Mouse (Mus musculus) neural tube, embryonic 14.5 days (tissue): ENCODE measurements around the gene Hydin. TPM values are rescaled to one million over a fixed set of nuclear protein-coding genes. Genes with fewer than 3 reads are reported as not detected.
A peak's percentile ranks its signal among the peaks of the same experiment; 100 is the strongest.

ENCODE experiments used
- ATAC-seq: fragments of 200-750 bp; cut with Nextera tagmentation; 2 replicates; pipeline ENCODE4 v1.8.0; 2017; ENCODE audit warnings: low read depth, mild to moderate bottlenecking, moderate TSS enrichment, moderate library complexity
- H3K27ac ChIP-seq: fragments of 300-500 bp; sonication (generic); 2 replicates; pipeline ENCODE4 v1.5.1; 2014; ENCODE audit warnings: low read depth, mild to moderate bottlenecking, control low read depth, low read length, moderate library complexity, mixed read lengths
- H3K27me3 ChIP-seq: fragments of 300-500 bp; sonication (generic); 2 replicates; pipeline ENCODE4 v1.6.1; 2014; ENCODE audit warnings: low read length; ENCODE audit not compliant: control insufficient read depth, insufficient read depth
- H3K36me3 ChIP-seq: fragments of 300-500 bp; sonication (generic); 2 replicates; pipeline ENCODE4 v1.6.1; 2014; ENCODE audit warnings: low read length, mixed read lengths; ENCODE audit not compliant: control insufficient read depth, insufficient read depth
- H3K4me1 ChIP-seq: fragments of 300-500 bp; sonication (generic); 2 replicates; pipeline ENCODE4 v1.6.1; 2014; ENCODE audit warnings: low read length; ENCODE audit not compliant: control insufficient read depth, insufficient read depth
- H3K4me2 ChIP-seq: fragments of 300-500 bp; sonication (generic); 2 replicates; pipeline ENCODE4 v1.6.1; 2014; ENCODE audit warnings: mild to moderate bottlenecking, low read depth, low read length, control low read depth
- H3K4me3 ChIP-seq: fragments of 300-500 bp; sonication (generic); 2 replicates; pipeline ENCODE4 v1.5.1; 2014; ENCODE audit warnings: low read depth, low read length, control low read depth, mixed read lengths
- H3K9ac ChIP-seq: fragments of 300-500 bp; sonication (generic); replicated peaks from 2 replicates; pipeline ENCODE4 v1.6.1; 2014; ENCODE audit warnings: low read depth, mild to moderate bottlenecking, control low read depth, low read length, mixed read lengths
- H3K9me3 ChIP-seq: fragments of 300-500 bp; sonication (generic); 2 replicates; pipeline ENCODE4 v1.6.1; 2016; ENCODE audit warnings: low read length; ENCODE audit not compliant: control insufficient read depth
- whole genome bisulfite sequencing: fragments of 180-500 bp; shearing (Covaris S2); extraction: QIAGEN DNeasy Blood & Tissue Kit; methylation state at CpG from one replicate; pipeline ENCODE4 v1.1.7; 2014; 5-methylcytosine and 5-hydroxymethylcytosine counted together
- polyA plus RNA-seq: library from polyadenylated mRNA; unstranded; fragments of >200 nt; fragmentation: Nextera tagmentation; extraction: Ambion mirVana; gene quantifications from 2 replicates; pipeline ENCODE4 v1.2.1, GENCODE M21; 2014

The Hydin gene
- 0.22 and 0.37 TPM in 2 replicates for polyA plus RNA-seq

DNA sequence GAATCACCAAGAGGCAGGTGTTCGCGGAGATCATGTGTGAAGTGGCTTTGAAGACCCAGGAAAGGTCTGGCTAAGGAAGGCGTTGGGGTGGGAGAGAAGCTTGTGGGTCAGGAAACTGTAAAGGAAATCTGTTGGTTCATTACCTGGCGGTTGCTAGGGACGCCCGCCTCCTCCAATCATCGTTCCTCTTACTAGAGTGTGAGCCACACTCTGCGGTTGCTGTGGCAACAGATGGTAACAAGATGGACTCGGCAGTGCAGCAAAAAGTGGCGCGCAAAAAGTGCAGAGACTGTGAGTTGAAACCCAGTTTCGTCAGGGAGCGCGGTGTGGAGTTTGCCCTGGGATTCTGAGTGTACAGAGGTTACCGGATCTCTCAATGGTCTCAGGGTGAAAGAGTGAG lies at the start of gene Hydin:
TSS of gene Hydin (plus strand) at position 237 of the 400 bp plus-strand sequence.
- Histone ChIP-seq H3K27ac (no peak within 1 kb of the TSS), H3K36me3 (no peaks in the 10 kb centered on the region), H3K4me3 (peak within 1 kb of the TSS; percentile 13), H3K4me2 (peak within 1 kb of the TSS; percentile 44), H3K9ac (no peak within 1 kb of the TSS), H3K4me1 (no peaks in the 10 kb centered on the region), H3K9me3 (no peaks in the 10 kb centered on the region), H3K27me3 (no peaks in the 10 kb centered on the region)
- peak; percentile 90 for ATAC-seq
- 1% methylated on average over 15 of the region's 15 CpGs for WGBS

DNA sequence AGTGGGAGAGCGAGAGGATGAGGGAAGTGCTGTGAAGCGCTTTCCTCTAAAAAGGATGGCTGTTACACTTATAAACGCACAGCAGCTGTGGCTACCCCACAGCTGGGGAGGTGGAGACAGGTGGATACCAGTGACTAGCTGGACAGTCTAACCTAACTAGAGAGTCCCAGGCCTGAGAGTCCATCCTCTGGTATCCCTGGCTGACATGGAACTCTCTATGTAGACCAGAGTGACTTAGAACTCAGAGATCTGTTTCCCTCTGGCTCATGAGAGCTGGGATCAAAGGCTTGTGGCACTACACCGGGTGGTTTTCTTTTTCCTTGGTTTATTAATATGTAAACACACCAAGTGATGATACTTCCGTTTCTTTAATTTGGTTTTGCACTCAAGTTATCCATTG lies 49.6 kb upstream of the Hydin start:
- H3K4me1 ChIP-seq, result peaks cover 7% of the 10 kb centered on the region
- peaks cover 12% of the 10 kb centered on the region; the same call in 1 of the 2 replicates for H3K36me3 ChIP-seq
- H3K27me3 ChIP-seq, result no peaks in the 10 kb centered on the region
- peak overlapping the region; percentile 49 for H3K4me3 ChIP-seq
- peak; percentile 32 for ATAC-seq
- WGBS, result 36% methylated on average over 5 of the region's 5 CpGs
- peak overlapping the region; percentile 60 for H3K4me2 ChIP-seq
- peak overlapping the region; percentile 75 for H3K27ac ChIP-seq
- no peaks in the 10 kb centered on the region for H3K9me3 ChIP-seq
- H3K9ac ChIP-seq, result no peak overlapping the region

DNA sequence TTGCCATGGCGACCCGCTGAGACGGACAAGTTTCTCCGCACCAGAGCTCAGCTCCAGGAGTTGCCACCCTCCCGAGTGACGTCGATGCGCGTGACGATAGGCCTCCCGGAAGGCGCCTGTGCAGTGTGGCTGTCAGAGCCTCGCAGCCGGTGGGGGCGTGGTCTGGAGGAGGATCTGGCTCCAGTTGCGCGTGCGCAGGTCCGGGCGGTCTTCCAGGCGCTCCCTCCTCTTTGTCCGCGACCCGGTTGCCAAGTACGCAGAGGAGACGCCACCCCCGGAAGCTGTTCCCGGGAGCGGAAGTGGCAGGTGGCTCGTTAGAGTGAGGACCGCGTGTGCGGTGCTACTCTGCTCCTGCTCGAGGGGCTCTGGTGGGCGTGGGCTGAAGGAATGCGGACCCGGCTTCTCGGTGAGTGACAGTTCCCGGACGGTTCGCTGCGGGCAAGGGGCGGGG lies 49.1 kb upstream of the Hydin start:
- Histone ChIP-seq H3K27ac (peak overlapping the region; percentile 75; the same call in 1 of the 2 replicates), H3K27me3 (no peaks in the 10 kb centered on the region), H3K4me2 (peak overlapping the region; percentile 60), H3K36me3 (peaks cover 17% of the 10 kb centered on the region), H3K9ac (peak overlapping the region; percentile 43), H3K4me1 (peaks cover 7% of the 10 kb centered on the region), H3K9me3 (no peaks in the 10 kb centered on the region), H3K4me3 (peak overlapping the region; percentile 49)
- 1% methylated on average over 43 of the region's 43 CpGs for WGBS
- peak; percentile 100 for ATAC-seq

DNA sequence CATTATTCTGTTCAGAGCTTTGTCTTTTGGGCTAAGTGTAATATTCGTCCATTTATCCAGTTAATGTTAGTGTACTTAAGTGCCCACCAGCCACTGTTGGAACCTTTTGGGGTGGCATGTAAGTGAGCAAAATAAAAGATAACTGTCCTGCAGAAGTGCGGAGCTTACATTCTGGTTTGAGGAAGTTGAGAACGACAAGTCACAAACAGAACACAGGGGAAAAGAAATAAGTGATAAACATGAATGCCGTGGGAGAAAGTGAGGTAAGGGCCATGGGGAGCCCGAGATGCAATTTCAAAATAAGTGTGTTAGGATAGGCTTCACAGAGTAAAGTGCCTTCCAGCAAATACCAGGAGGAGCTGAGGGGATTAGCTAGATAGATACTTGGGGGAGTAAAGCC lies 48.3 kb upstream of the Hydin start:
- no peak for ATAC-seq
- Histone ChIP-seq H3K27ac (no peak overlapping the region), H3K36me3 (peaks cover 24% of the 10 kb centered on the region), H3K27me3 (no peaks in the 10 kb centered on the region), H3K9ac (0 out of 2 replicates have a peak overlapping the region, but pooled peaks have one; percentile 5), H3K4me3 (peak overlapping the region; percentile 49), H3K4me1 (peaks cover 7% of the 10 kb centered on the region), H3K9me3 (no peaks in the 10 kb centered on the region), H3K4me2 (peak overlapping the region; percentile 60)
- WGBS, result 79% methylated on average over 5 of the region's 5 CpGs

DNA sequence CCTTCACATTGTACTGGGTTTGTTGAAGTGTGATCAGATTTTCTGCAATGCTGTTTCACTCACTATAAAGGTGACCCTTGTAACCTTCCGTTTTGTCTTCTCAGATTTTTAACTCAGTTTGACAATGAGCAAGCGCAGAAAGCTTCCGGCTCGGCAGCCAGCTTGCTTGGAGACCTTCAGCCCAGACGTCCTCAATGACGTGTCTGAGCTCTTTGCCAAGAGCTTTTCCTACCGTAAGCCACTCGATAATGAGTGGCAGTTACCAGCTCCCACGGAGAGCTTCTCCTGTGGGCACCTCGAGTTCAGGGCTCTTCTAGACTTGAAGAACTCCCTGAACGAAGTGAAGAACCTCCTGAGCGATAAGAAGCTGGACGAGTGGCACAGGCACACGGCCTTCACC lies 45.8 kb upstream of the Hydin start:
- no peak overlapping the region for H3K27ac ChIP-seq
- 96% methylated on average over 14 of the region's 14 CpGs for WGBS
- peaks cover 26% of the 10 kb centered on the region for H3K36me3 ChIP-seq
- H3K9me3 ChIP-seq, result no peaks in the 10 kb centered on the region
- ATAC-seq, result no peak
- no peak overlapping the region for H3K4me3 ChIP-seq
- H3K4me2 ChIP-seq, result no peak overlapping the region
- peaks cover 7% of the 10 kb centered on the region for H3K4me1 ChIP-seq
- H3K9ac ChIP-seq, result no peak overlapping the region
- H3K27me3 ChIP-seq, result no peaks in the 10 kb centered on the region

DNA sequence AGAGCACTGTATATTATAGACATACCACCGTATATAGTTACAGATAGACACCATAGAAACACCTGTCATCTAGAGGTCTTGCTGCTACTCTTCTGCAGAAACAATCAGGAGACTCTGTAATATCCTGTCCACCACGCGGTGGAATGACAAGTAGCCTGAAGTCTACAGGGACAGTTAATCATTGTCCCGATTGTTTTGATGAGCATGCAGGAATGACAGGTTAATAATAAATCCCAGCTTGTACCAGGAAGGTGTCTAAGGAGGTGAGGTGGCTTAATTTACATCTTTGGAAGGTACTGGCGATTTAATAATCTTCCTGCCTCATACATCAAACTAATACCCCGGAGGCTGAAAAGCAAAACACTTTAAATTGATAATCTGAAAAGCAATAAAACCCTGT lies 36.0 kb upstream of the Hydin start:
- WGBS, result 60% methylated on average over 6 of the region's 6 CpGs
- H3K4me1 ChIP-seq, result no peaks in the 10 kb centered on the region
- H3K9me3 ChIP-seq, result no peaks in the 10 kb centered on the region
- H3K4me2 ChIP-seq, result no peak overlapping the region
- no peaks in the 10 kb centered on the region for H3K27me3 ChIP-seq
- no peaks in the 10 kb centered on the region for H3K36me3 ChIP-seq
- no peak overlapping the region for H3K27ac ChIP-seq
- no peak overlapping the region for H3K9ac ChIP-seq
- H3K4me3 ChIP-seq, result no peak overlapping the region
- ATAC-seq, result no peak

DNA sequence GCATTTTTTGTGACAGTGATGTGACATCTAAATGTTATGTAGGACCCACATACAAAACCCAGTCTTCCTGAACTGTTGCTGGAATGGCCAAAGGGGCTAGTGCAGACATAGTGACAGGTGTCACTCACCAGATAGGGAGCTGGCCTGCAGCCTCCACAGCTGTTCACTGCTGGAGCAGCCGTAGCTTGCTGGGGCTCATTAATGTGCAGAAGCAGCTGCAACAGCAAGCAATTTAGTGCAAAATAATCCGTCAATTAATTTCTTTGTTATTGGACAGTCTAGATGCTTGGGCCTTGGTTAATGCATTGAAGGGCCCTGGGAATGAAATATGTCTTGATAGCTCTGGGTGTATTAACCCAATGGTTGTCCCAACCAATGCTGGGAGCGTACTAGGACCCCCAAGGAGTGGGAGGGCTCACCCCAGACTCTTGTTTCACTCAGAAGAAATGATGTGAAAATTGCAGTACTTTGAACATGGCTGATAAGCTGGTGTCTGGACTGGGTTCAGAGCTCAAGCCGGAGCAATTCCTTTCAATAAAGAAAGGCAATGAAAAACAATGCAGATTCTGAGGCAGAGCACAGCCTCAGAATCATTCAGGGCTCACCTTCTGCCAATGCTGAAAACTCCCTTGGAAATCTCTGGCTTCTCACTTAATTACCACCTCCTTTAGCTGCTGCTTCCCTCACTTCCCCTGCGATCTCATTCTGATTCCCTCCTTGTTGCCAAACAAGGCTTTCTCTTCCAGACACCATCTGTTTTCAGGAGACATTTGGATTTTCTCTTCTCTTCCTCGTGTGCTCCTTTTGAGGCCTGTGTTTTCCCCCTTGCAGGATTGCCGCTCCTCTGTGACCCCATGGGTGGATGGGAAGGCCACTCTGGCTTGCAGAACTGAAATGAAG lies 24.2 kb upstream of the Hydin start:
- Histone ChIP-seq H3K27me3 (no peaks in the 10 kb centered on the region), H3K4me2 (no peak overlapping the region), H3K9me3 (no peaks in the 10 kb centered on the region), H3K9ac (no peak overlapping the region), H3K4me1 (no peaks in the 10 kb centered on the region; the same call in 1 of the 2 replicates), H3K27ac (peak overlapping the region; percentile 44), H3K4me3 (no peak overlapping the region), H3K36me3 (no peaks in the 10 kb centered on the region)
- WGBS, result 41% methylated on average over 7 of the region's 7 CpGs
- ATAC-seq, result no peak

DNA sequence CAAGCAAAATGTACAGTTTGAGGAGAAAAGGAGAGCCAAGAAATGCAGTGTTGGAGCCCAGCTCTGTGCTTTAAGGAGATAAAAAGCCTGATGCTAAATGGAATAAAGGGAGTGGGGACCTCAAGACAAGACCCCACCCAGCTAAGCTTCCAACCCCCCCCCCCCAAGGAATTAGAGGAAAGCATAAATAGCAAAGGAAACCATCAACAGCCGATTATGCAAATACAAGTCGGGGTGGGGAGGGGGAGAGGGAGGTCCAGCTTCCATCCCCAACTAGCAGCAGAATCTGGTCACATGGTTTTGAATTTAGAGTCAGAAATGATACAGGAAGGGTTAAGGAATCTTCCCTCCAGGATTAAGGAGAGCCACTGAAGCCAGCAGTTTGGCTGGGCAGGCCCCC lies 22.2 kb upstream of the Hydin start:
- 69% methylated on average over 2 of the region's 2 CpGs for WGBS
- Histone ChIP-seq H3K9me3 (no peaks in the 10 kb centered on the region), H3K27me3 (no peaks in the 10 kb centered on the region), H3K4me1 (no peaks in the 10 kb centered on the region; the same call in 1 of the 2 replicates), H3K9ac (no peak overlapping the region), H3K4me2 (no peak overlapping the region), H3K36me3 (no peaks in the 10 kb centered on the region), H3K27ac (no peak overlapping the region), H3K4me3 (no peak overlapping the region)
- no peak for ATAC-seq

DNA sequence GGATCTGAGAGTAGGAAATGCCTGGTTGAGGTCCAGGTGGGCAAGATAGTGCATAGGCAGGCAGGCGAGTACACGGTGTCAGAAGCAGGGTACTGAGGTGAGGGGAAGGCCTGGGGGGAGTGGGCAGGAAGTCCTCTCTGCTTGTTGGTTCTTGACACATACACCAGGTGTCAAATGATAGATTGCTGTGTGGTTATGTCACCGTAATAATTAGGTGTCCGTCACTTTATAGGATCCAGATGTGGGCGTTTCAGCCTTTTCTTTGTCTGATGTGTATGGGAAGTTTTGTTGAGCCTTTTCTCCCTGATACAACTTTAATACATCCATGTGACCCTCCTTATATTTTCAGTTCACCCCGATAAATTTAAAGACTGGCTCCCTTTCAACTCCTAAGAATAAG lies 19.5 kb upstream of the Hydin start:
- ATAC-seq, result no peak
- Histone ChIP-seq H3K4me1 (no peaks in the 10 kb centered on the region; the same call in 1 of the 2 replicates), H3K27ac (no peak overlapping the region), H3K9ac (no peak overlapping the region), H3K4me2 (no peak overlapping the region), H3K4me3 (no peak overlapping the region), H3K27me3 (no peaks in the 10 kb centered on the region), H3K36me3 (no peaks in the 10 kb centered on the region), H3K9me3 (no peaks in the 10 kb centered on the region)
- whole genome bisulfite sequencing, result 91% methylated on average over 6 of the region's 6 CpGs
